In the genomic region with DNA sequence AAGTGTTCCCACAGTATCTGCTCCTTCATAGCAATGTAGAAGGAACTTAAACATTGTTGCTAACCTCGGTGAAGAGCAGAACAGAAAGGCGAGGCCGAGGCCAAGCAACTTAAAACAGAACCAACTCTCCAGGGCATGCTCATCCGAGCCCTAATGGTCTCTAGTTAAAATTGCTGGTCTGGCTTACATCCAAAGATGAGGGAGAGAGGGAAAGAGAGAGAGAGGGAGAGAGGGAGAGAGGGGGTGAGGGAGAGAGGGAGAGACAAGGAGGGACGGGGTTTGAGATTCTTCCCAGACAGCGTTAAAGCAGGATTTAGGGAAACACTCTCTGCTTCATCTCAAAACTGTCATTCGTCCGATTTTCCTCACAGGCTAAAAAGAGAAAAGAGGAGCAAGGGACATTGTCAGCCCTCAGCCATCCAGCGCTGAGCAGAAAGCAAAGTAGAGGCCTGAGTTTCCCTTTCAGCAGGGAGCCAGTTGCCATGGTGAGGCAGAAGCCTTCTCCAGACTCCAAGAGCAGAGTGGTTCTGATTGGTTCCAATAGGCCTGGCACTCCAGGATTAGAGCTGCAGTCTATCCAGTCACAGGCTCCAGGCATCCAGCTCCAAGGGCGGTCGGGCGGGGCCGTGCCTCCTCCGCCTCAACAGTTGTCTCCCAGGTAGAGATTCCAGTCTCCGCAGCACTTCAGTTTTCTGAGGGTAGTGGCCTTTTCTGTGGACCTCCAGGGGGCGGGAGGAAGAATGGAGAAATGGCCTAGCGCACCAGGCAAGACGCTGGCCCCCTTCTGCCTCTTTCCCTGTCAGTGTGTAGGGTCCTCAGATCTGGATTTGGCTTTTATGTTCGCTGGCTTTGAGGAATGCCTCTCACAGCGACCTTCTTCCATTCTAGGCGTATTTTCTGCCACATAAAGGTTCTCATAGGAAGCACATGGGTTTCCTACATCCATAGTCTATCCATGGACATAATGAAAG, we compare ENCODE assay signal across 9 mouse cellular contexts.
DNase-seq lines count a peak whose midpoint lies in the region; ATAC-seq lines count a peak whose summit lies in the region.
"Had no signal": no experiment of that assay in that cellular context is flagged by ENCODE, and none has a peak within 500 bp of the region (broad histone marks: within the 10 kb centered on the region; RNA-seq: fewer than 3 reads in every experiment).

No protein-coding gene starts in this region.

- peak; percentile 5 to 46 for DNase-seq in spleen, postnatal 4 days (ENCODE audit: low spot score in 2 of 2)
- DNase-seq in spleen, postnatal 14 days (ENCODE audit: low spot score in 2 of 2) = no peak
- peak; percentile 87 for DNase-seq in embryonic facial prominence, embryonic 14.5 days (ENCODE audit: low spot score)
- DNase-seq in intestine, embryonic 14.5 days (ENCODE audit: low spot score) = peak; percentile 66
- peak; percentile 88 to 94 for DNase-seq in right cerebral cortex, postnatal 36 days (ENCODE audit: low spot score in 2 of 2)
- no peak for DNase-seq in spleen, adult 12 weeks (ENCODE audit: low spot score)
- no peak for DNase-seq in c-Kit-positive CD71-positive TER-119-positive erythroid progenitor cells, embryonic 14.5 days (ENCODE audit: low spot score)

- no peak overlapping the region for H3K27ac ChIP-seq in embryonic facial prominence, embryonic 14.5 days (replicated peaks; ENCODE audit: low read depth, low read length)
- peak overlapping the region; percentile 23 for H3K27ac ChIP-seq in intestine, embryonic 14.5 days (ENCODE audit: low read depth)
- no peak overlapping the region for H3K27ac ChIP-seq in limb, embryonic 15.5 days

- peak overlapping the region; percentile 33 for H3K4me2 ChIP-seq in embryonic facial prominence, embryonic 14.5 days (ENCODE audit: low read depth, low read length)
- peak overlapping the region; percentile 33 for H3K4me2 ChIP-seq in intestine, embryonic 14.5 days (ENCODE audit: low read length)
- H3K4me2 ChIP-seq in limb, embryonic 15.5 days = peak overlapping the region; percentile 24; the same call in 1 of the 2 replicates

- peak; percentile 96 for ATAC-seq in embryonic facial prominence, embryonic 14.5 days (ENCODE audit: low read depth)
- ATAC-seq in intestine, embryonic 14.5 days (replicated peaks; ENCODE audit: low FRiP score, low TSS enrichment, low read depth) = peak; percentile 87
- peak; percentile 63; the same call in 1 of the 2 replicates for ATAC-seq in limb, embryonic 15.5 days (ENCODE audit: insufficient number of reproducible peaks, low FRiP score, low TSS enrichment, low read depth)

- no peaks in the 10 kb centered on the region for H3K36me3 ChIP-seq in embryonic facial prominence, embryonic 14.5 days (ENCODE audit: control insufficient read depth, insufficient read depth, low read length)
- H3K36me3 ChIP-seq in intestine, embryonic 14.5 days (ENCODE audit: control insufficient read depth, insufficient read depth, low read length) = no peaks in the 10 kb centered on the region
- H3K36me3 ChIP-seq in limb, embryonic 15.5 days = no peaks in the 10 kb centered on the region

- 10% methylated on average over 20 of the region's 21 CpGs for WGBS in embryonic facial prominence, embryonic 14.5 days
- whole genome bisulfite sequencing in intestine, embryonic 14.5 days = 19% methylated on average over 21 of the region's 21 CpGs
- WGBS in limb, embryonic 15.5 days = 16% methylated on average over 21 of the region's 21 CpGs

- no peak overlapping the region for H3K9ac ChIP-seq in embryonic facial prominence, embryonic 14.5 days (ENCODE audit: low read depth, low read length)
- H3K9ac ChIP-seq in intestine, embryonic 14.5 days (ENCODE audit: low read length) = no peak overlapping the region
- H3K9ac ChIP-seq in limb, embryonic 15.5 days = no peak overlapping the region

- no peaks in the 10 kb centered on the region for H3K9me3 ChIP-seq in embryonic facial prominence, embryonic 14.5 days (ENCODE audit: control insufficient read depth, low read length)
- H3K9me3 ChIP-seq in intestine, embryonic 14.5 days (ENCODE audit: control insufficient read depth, low read length) = no peaks in the 10 kb centered on the region
- no peaks in the 10 kb centered on the region for H3K9me3 ChIP-seq in limb, embryonic 15.5 days
- H3K9me3 ChIP-seq: megakaryocyte, embryonic 14.5 days had no signal

- no peaks in the 10 kb centered on the region for H3K27me3 ChIP-seq in embryonic facial prominence, embryonic 14.5 days (replicated peaks; ENCODE audit: control insufficient read depth, insufficient read depth, low read length)
- no peaks in the 10 kb centered on the region for H3K27me3 ChIP-seq in intestine, embryonic 14.5 days (replicated peaks; ENCODE audit: control insufficient read depth, insufficient read depth, low read length)
- no peaks in the 10 kb centered on the region for H3K27me3 ChIP-seq in limb, embryonic 15.5 days

- peaks cover 3% of the 10 kb centered on the region; the same call in 1 of the 2 replicates for H3K4me1 ChIP-seq in embryonic facial prominence, embryonic 14.5 days (ENCODE audit: control insufficient read depth, insufficient read depth, low read length)
- H3K4me1 ChIP-seq in intestine, embryonic 14.5 days (replicated peaks; ENCODE audit: control insufficient read depth, insufficient read depth, low read length) = peaks cover 9% of the 10 kb centered on the region; the same call in 1 of the 2 replicates
- peaks cover 9% of the 10 kb centered on the region; the same call in 1 of the 2 replicates for H3K4me1 ChIP-seq in limb, embryonic 15.5 days

- H3K4me3 ChIP-seq in embryonic facial prominence, embryonic 14.5 days (ENCODE audit: low read depth, low read length) = no peak overlapping the region
- no peak overlapping the region for H3K4me3 ChIP-seq in intestine, embryonic 14.5 days (ENCODE audit: low read depth, low read length)
- no peak overlapping the region for H3K4me3 ChIP-seq in limb, embryonic 15.5 days
- H3K4me3 ChIP-seq: megakaryocyte, embryonic 14.5 days had no signal

Comparison
In these comparisons a context has a peak if more than half of its experiments do, and no peak if none do; other contexts are left out.
1. DNase-seq: peak in spleen, postnatal 4 days (2 of 2), embryonic facial prominence, embryonic 14.5 days (single experiment), intestine, embryonic 14.5 days (single experiment) and right cerebral cortex, postnatal 36 days (2 of 2); none in spleen, postnatal 14 days (0 of 2), spleen, adult 12 weeks (single experiment) and c-Kit-positive CD71-positive TER-119-positive erythroid progenitor cells, embryonic 14.5 days (single experiment).
2. Peak in every context shown above with its lines, with median percentiles within 50 percentile points of each other: ATAC-seq and H3K4me2 ChIP-seq.